Mouse (Mus musculus) testis, adult 2 months (tissue): ENCODE results near the gene Aif1. TPM values are rescaled to one million over a fixed set of nuclear protein-coding genes. Genes with fewer than 3 reads are reported as not detected.

Source experiments
- H3K27ac ChIP-seq: fragments of 200-500 bp; 2 replicates; pipeline ENCODE4 v1.5.1; 2012; ENCODE audit warnings: low read depth, low read length; ENCODE audit not compliant: control insufficient read depth, insufficient read depth
- H3K27me3 ChIP-seq: fragments of 200-500 bp; 2 replicates; pipeline ENCODE4 v1.6.1; 2012; ENCODE audit warnings: mild to moderate bottlenecking, low read length, moderate library complexity; ENCODE audit not compliant: control insufficient read depth, insufficient read depth
- H3K36me3 ChIP-seq: fragments of 200-500 bp; 2 replicates; pipeline ENCODE4 v1.6.1; 2012; ENCODE audit warnings: mild to moderate bottlenecking, low read length; ENCODE audit not compliant: control insufficient read depth, insufficient read depth
- H3K4me1 ChIP-seq: fragments of 200-500 bp; 2 replicates; pipeline ENCODE4 v1.6.1; 2012; ENCODE audit warnings: low read length; ENCODE audit not compliant: control insufficient read depth, insufficient read depth
- H3K4me3 ChIP-seq: fragments of 200-500 bp; 2 replicates; pipeline ENCODE4 v1.5.1; 2012; ENCODE audit warnings: low read depth, mild to moderate bottlenecking, low read length, moderate library complexity, mixed read lengths; ENCODE audit not compliant: control insufficient read depth
- CTCF ChIP-seq: fragments of 200-500 bp; IDR thresholded peaks from 2 replicates; pipeline ENCODE4 v1.5.1; 2012; ENCODE audit warnings: low read depth, mild to moderate bottlenecking, inconsistent platforms, low read length, moderate library complexity; ENCODE audit not compliant: control insufficient read depth, insufficient read depth, insufficient replicate concordance
- POLR2A ChIP-seq: fragments of 200-500 bp; IDR thresholded peaks from 2 replicates; pipeline ENCODE4 v1.6.1; 2012; ENCODE audit warnings: low read depth, mild to moderate bottlenecking, inconsistent platforms, low read length, moderate library complexity; ENCODE audit not compliant: control insufficient read depth
- polyA plus RNA-seq: library from polyadenylated mRNA; depleted of rRNA; stranded (reverse); fragments of >200 nt; gene quantifications from 2 replicates; pipeline ENCODE4 v1.2.3, GENCODE M21; 2012

Aif1 gene
- polyA plus RNA-seq, 1 experiment: 444 TPM

DNA sequence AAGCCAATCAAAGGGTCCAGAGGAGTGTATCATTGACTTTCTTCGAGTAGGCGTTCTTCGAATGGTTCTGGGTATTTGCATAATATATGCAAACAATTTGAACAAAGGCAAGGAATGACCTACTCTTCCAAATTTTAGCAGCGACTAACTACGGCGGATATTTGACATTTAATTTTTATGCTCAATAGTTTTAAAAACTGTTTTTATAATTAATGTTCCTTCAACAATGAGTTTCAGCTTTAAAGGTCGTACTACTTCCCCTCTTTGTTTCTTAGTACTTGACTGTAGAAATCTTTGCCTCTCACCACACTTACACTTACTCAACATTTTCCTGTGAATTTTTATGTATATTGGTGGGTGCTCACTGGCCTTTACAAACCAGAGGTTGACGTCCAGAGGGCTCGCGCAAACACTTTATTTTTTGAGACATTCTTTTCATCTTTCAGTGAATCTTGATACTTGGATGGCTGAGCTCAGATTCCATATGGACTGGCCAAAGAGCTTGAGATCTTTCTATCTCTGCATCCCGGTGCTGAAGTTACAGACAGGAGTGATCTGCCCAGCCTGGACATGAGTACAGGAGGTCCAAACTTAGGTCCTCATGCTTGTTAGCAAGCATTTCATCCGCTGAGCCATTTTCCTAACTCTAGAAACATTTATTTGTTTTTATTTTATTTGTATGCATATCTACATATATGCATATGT lies 10.3 kb downstream of the Aif1 start:
- Histone ChIP-seq H3K4me1 (peaks cover 4% of the 10 kb centered on the region), H3K27ac (peak overlapping the region; percentile 93), H3K36me3 (peaks cover 3% of the 10 kb centered on the region), H3K4me3 (peak overlapping the region; percentile 82), H3K27me3 (no peaks in the 10 kb centered on the region)
- TF ChIP-seq POLR2A: no peak

DNA sequence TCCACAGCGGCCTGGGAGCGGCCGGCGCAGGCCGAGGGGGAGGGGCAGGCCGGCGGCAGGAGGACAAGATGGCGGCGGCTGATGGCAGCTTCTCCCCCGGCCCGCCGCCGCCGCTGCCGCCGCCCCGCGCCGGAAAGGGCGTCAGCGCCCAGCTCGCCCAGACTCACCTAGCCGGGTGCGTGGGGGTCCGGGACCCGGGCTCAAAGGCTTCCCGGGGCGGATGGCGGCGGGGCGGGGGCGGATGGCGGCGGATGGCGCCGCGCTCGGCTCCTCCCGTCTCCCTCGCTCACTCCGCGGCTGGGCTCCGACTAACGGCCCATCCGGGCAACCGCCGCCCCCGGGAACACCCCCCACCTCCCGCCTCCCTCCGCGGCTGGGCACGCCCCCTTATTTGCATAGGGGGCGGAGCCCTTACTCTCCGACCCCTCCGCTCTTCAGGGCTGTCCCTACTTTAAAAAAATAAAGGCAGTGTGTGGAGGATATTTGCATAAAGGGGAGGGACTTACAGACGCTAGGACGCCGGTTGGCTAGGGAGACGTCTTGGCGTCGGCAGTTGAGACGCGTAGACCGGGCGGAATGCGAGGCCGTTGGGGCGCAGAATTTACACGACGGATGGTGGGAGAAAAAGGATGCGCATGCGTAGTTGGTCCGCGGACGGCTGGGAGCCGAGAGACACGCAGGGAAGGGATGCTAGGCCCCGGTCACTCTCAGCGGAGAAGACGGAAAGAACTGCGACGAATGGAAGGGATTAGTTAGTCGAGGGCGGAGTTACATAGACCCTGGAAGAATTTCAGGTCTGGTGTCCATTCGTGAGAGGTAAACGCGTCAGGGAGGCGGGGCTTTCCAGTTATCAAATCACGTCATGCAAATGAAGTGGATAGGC lies 11.1 kb downstream of the Aif1 start, which contains the start of gene Prrc2a:
TSS of gene Prrc2a (minus strand) at position 330 of the 883 bp plus-strand sequence.
- Histone ChIP-seq H3K36me3 (peaks cover 3% of the 10 kb centered on the region), H3K27me3 (no peaks in the 10 kb centered on the region), H3K27ac (peak within 1 kb of the TSS; percentile 99), H3K4me3 (peak within 1 kb of the TSS; percentile 94), H3K4me1 (peaks cover 4% of the 10 kb centered on the region)
- TF ChIP-seq POLR2A: peak; percentile 88
- TF ChIP-seq CTCF: no peak

DNA sequence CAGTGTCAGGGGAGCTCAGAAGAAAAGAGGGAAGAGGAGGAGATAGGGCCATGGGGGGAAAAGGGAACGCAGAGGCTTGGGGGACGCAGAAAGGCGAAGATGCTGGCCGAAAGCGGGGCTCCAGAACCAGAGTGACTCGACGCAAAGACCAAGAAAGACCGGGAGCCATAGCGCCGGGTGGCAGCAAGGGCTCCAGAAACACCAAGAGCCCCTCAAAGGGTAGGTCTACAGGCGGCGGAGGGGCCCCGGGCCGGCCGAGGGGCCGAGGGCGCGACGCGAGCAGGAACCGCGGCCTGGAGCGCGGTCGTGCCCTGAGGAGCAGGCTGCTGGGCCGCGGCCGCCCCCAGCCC lies 11.7 kb downstream of the Aif1 start:
- Histone ChIP-seq H3K4me3 (peak overlapping the region; percentile 94), H3K27ac (peak overlapping the region; percentile 99), H3K27me3 (no peaks in the 10 kb centered on the region), H3K36me3 (peaks cover 5% of the 10 kb centered on the region), H3K4me1 (peaks cover 4% of the 10 kb centered on the region)
- peak; percentile 6; the same call in 1 of the 2 replicates for TF ChIP-seq POLR2A
- TF ChIP-seq CTCF: no peak

DNA sequence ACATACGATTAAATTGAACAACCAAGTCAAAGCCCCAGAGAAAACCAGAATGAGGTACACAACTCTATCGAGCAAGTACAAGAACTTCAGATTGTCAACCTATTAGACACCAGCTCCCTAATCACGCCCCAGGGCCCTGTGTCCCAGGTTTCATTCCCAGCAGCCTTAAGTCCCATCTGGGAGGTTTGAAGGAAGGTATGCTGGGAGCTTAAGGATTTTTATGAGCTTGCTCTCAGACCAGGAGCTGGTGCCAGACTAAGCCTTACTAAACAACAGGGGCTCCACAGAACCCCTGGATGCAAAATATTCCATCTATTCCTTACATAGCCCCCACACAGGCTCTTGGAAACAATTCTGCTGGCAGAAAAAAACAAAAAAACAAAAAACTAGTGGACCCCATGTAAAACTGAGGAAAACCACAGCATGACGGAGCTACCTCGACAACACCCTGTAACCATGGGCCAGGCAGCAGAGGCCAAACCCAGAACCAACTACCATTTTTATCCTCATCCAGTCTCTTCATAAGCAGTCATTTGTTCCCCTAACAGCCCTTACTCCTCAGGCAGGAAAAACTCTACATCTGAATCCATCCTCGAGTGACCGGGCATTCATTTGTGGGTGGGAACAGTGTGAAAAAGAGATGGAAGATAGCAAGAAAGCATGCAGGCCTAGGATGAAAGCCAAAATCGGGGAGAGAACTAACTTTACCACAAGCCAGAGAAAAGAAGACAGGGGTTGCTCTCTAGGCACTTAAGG lies 12.4 kb downstream of the Aif1 start:
- TF ChIP-seq POLR2A (no peak), CTCF (no peak)
- Histone ChIP-seq H3K36me3 (peaks cover 10% of the 10 kb centered on the region), H3K27me3 (no peaks in the 10 kb centered on the region), H3K27ac (peak overlapping the region; percentile 99), H3K4me3 (peak overlapping the region; percentile 94), H3K4me1 (peaks cover 4% of the 10 kb centered on the region)

DNA sequence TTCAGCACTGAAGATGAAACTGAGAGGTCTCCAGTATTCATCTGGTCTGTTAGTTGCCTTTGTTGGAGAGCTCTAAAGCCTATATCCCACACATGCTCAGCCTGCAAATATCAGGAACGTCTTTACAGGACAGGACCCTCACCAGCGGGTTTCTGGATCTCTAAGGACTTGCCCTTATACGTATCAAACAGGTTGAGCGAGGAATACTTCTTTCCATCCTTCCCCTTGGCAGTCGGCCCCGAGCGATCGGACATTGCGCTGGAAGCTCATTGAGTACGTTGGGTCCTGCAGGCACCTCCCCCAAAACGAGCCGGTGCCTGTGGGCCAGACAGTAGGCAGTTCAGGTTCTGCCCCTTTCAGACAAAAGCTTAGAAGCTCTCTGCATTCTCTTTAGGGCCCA lies 13.1 kb downstream of the Aif1 start:
- H3K36me3 ChIP-seq: peaks cover 10% of the 10 kb centered on the region
- peak overlapping the region; percentile 47 for H3K4me3 ChIP-seq
- no peaks in the 10 kb centered on the region for H3K27me3 ChIP-seq
- H3K27ac ChIP-seq: no peak overlapping the region
- no peak for TF ChIP-seq CTCF
- peaks cover 4% of the 10 kb centered on the region for H3K4me1 ChIP-seq

DNA sequence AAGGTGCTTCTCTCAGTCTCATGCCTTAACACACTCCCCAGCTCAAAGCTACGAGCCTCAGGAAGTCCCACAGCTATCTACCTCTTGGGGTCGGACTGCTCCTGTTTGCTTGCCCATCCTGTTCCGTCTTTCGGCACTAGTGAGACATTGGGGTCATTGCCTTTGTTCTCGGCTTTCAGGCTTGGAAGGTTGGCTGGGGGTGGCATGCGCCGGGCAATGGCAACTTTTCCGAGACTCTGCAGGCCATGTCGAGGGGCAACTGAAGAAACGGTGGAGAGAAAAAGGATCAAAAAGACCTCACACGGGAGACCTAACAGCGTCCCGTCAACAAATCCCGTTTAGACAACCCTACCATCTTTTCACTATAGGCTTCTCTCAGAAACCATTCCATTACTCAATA lies 13.7 kb downstream of the Aif1 start:
- no peak for TF ChIP-seq CTCF
- no peak for TF ChIP-seq POLR2A
- Histone ChIP-seq H3K4me1 (peaks cover 4% of the 10 kb centered on the region), H3K27ac (no peak overlapping the region), H3K36me3 (peaks cover 10% of the 10 kb centered on the region), H3K27me3 (no peaks in the 10 kb centered on the region), H3K4me3 (no peak overlapping the region; the same call in none of the 2 replicates)

DNA sequence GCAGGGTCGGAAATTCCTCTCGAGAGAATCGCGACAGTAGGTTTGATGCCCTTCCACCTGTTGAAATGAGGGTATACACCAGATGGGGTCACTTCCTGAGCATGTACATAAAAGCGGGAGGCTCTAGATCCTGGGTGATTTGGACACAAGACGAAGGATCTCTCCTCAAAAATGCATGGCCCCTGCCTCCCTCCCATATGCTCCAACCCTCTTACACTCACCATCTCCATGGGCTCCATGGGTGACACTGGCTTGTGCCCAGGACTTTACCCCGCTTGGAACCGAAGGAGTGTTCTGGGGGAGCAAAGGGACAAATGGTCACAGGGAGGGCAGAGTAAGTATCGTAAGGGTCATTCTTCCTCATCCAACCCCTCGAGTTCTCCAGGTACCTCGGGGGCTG lies 14.4 kb downstream of the Aif1 start:
- Histone ChIP-seq H3K36me3 (peaks cover 15% of the 10 kb centered on the region), H3K27ac (no peak overlapping the region), H3K27me3 (no peaks in the 10 kb centered on the region), H3K4me1 (peaks cover 6% of the 10 kb centered on the region), H3K4me3 (no peak overlapping the region)
- no peak for TF ChIP-seq CTCF
- TF ChIP-seq POLR2A: no peak
